Mouse (Mus musculus) stomach, postnatal 0 days (tissue): ENCODE data around the gene Bcl2l13.

Source experiments
- CTCF ChIP-seq: IDR thresholded peaks from 2 replicates; pipeline ENCODE4 v1.5.1; 2016; ENCODE audit warnings: antibody characterized with exemption, low read depth, mild to moderate bottlenecking, moderate library complexity
- EP300 ChIP-seq: optimal IDR thresholded peaks from 2 replicates; pipeline ENCODE3; 2016; ENCODE audit warnings: antibody characterized with exemption

- no peak for TF ChIP-seq CTCF
- TF ChIP-seq EP300, result no peak
Observed at GRCm38 (mm10) chr6:120909501-120909900, 73.5 kb downstream of the Bcl2l13 start.
